27 mouse cellular contexts compared by ENCODE assay signal in the genomic region with DNA sequence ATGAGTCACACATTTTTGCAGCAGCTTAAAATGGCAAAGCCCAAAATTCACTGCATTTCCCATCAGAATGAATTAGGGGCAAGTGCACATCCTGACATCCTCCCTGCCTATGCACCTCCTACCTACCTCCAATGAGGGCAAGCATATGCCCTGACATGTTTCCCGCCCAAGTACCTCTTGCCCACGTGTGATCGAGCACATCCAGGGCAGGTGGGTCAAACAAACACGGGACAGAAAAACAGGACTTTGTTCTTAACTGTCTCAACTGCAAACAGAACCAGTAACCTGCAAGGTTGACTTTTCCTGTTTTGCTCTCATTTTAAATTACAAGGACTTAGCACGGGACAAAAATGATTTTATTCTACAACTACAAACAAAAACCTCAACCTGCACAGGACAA. TPM values are rescaled to one million over a fixed set of nuclear protein-coding genes. Genes with fewer than 3 reads are reported as not detected.
"Had no signal": no experiment of that assay in that cellular context is flagged by ENCODE, and none has a peak within 500 bp of the region (broad histone marks: within the 10 kb centered on the region; RNA-seq: fewer than 3 reads in every experiment).

No protein-coding gene starts in this region.

- DNase-seq: gastrocnemius, adult 2 months; gastrocnemius, postnatal 10 days; gastrocnemius, postnatal 25 days; heart, adult 18-20 months; heart, postnatal 14 days; heart, postnatal 36 days; kidney, adult 11 months; kidney, adult 2 months; kidney, adult 9 months; kidney, postnatal 14 days; kidney, postnatal 36 days; layer of hippocampus, adult 9-11 months; layer of hippocampus, postnatal 36 days had no signal

- H3K36me3 ChIP-seq: heart, embryonic 13.5 days; heart, embryonic 15.5 days; hindbrain, embryonic 13.5 days; hindbrain, embryonic 15.5 days; kidney, embryonic 15.5 days; limb, embryonic 10.5 days; limb, embryonic 12.5 days had no signal

- H3K9ac ChIP-seq: heart, embryonic 13.5 days; heart, embryonic 15.5 days; hindbrain, embryonic 13.5 days; hindbrain, embryonic 15.5 days; kidney, embryonic 15.5 days; limb, embryonic 12.5 days had no signal

- ATAC-seq: forebrain, embryonic 16.5 days; hindbrain, postnatal 0 days; intestine, embryonic 16.5 days had no signal

- H3K4me2 ChIP-seq: heart, embryonic 11.5 days; heart, embryonic 13.5 days; heart, embryonic 15.5 days; hindbrain, embryonic 13.5 days; hindbrain, embryonic 15.5 days; kidney, embryonic 15.5 days; limb, embryonic 12.5 days had no signal

- H3K4me1 ChIP-seq: heart, embryonic 13.5 days; heart, embryonic 15.5 days; hindbrain, embryonic 13.5 days; kidney, embryonic 15.5 days; limb, embryonic 10.5 days; limb, embryonic 12.5 days had no signal

- H3K9me3 ChIP-seq: heart, embryonic 13.5 days; heart, embryonic 15.5 days; hindbrain, embryonic 13.5 days; hindbrain, embryonic 15.5 days; kidney, embryonic 15.5 days; limb, embryonic 10.5 days; limb, embryonic 12.5 days had no signal

- H3K27ac ChIP-seq: gastrocnemius, adult 2 months; heart, embryonic 13.5 days; heart, embryonic 15.5 days; hindbrain, embryonic 13.5 days; hindbrain, embryonic 15.5 days; hindbrain, postnatal 0 days; kidney, embryonic 15.5 days; kidney, postnatal 0 days; limb, embryonic 10.5 days; limb, embryonic 12.5 days had no signal

- H3K27me3 ChIP-seq: heart, embryonic 15.5 days; hindbrain, embryonic 13.5 days; hindbrain, embryonic 15.5 days; kidney, embryonic 15.5 days had no signal

- H3K4me3 ChIP-seq: gastrocnemius, adult 2 months; heart, embryonic 13.5 days; heart, embryonic 15.5 days; hindbrain, embryonic 13.5 days; hindbrain, embryonic 15.5 days; kidney, embryonic 15.5 days; limb, embryonic 10.5 days; limb, embryonic 12.5 days had no signal

RNA-seq across cellular contexts. Expression of a gene that starts 2.6 kb away (rescaled TPM):
- total RNA-seq: hematopoietic stem cell, adult 5-6 weeks had no signal
- polyA plus RNA-seq: forebrain, embryonic 16.5 days; heart, embryonic 11.5 days; intestine, embryonic 14.5 days; kidney, embryonic 15.5 days; limb, embryonic 10.5 days; limb, embryonic 12.5 days had no signal
